Mouse (Mus musculus) gastrocnemius, adult 18-20 months (tissue): ENCODE data around the gene Gas7. TPM values are rescaled to one million over a fixed set of nuclear protein-coding genes. Genes with fewer than 3 reads are reported as not detected.

Experiments used
- DNase-seq: peaks from one replicate; pipeline ENCODE4 v3.0.0; 2021; ENCODE audit warnings: low spot score
- total RNA-seq, 2 experiments: library from RNA; stranded (reverse); gene quantifications; 2 replicates each; pipeline ENCODE4 v1.2.3; 2021

Gas7 gene
- total RNA-seq, 2 experiments from 2014 or later: 6.4 to 8.1 TPM

GRCm38 (mm10) chr11:67488156-67488555 lies 32.9 kb downstream of the Gas7 start:
- no peak for DNase-seq

- DNase-seq: no peak
Observed at GRCm38 (mm10) chr11:67489647-67490175, 34.5 kb downstream of the Gas7 start.

- DNase-seq: no peak
Observed at GRCm38 (mm10) chr11:67496796-67497195, 41.6 kb downstream of the Gas7 start.

GRCm38 (mm10) chr11:67500115-67500514 lies 44.9 kb downstream of the Gas7 start:
- DNase-seq: no peak

GRCm38 (mm10) chr11:67501468-67502244 lies 46.4 kb downstream of the Gas7 start:
- DNase-seq: no peak

- no peak for DNase-seq
Observed at GRCm38 (mm10) chr11:67509219-67509876, 54.1 kb downstream of the Gas7 start.

GRCm38 (mm10) chr11:67510831-67511230 lies 55.6 kb downstream of the Gas7 start:
- DNase-seq: no peak

- no peak for DNase-seq
Observed at GRCm38 (mm10) chr11:67513001-67513400, 57.8 kb downstream of the Gas7 start.

- DNase-seq: no peak
Observed at GRCm38 (mm10) chr11:67514401-67514800, 59.2 kb downstream of the Gas7 start.

GRCm38 (mm10) chr11:67515020-67515911 lies 60.0 kb downstream of the Gas7 start:
- DNase-seq: peak; percentile 37

- no peak for DNase-seq
Observed at GRCm38 (mm10) chr11:67515912-67516305, 60.7 kb downstream of the Gas7 start.

GRCm38 (mm10) chr11:67517748-67518147 lies 62.5 kb downstream of the Gas7 start:
- no peak for DNase-seq

GRCm38 (mm10) chr11:67518985-67519384 lies 63.7 kb downstream of the Gas7 start:
- no peak for DNase-seq

GRCm38 (mm10) chr11:67522671-67523070 lies 67.4 kb downstream of the Gas7 start:
- no peak for DNase-seq

- peak; percentile 45 for DNase-seq
Observed at GRCm38 (mm10) chr11:67523806-67524205, 68.6 kb downstream of the Gas7 start.

GRCm38 (mm10) chr11:67524731-67525130 lies 69.5 kb downstream of the Gas7 start:
- DNase-seq: no peak

GRCm38 (mm10) chr11:67525841-67526240 lies 70.6 kb downstream of the Gas7 start:
- DNase-seq: no peak

- peak; percentile 71 for DNase-seq
Observed at GRCm38 (mm10) chr11:67526621-67527545, 71.6 kb downstream of the Gas7 start.

- DNase-seq: no peak
Observed at GRCm38 (mm10) chr11:67531286-67531685, 76.0 kb downstream of the Gas7 start.

GRCm38 (mm10) chr11:67531926-67532565 lies 76.8 kb downstream of the Gas7 start:
- no peak for DNase-seq
